Mouse (Mus musculus) intestine, embryonic 16.5 days (tissue): Measurements from ENCODE around the gene Avpr1a. TPM values are rescaled to one million over a fixed set of nuclear protein-coding genes. Genes with fewer than 3 reads are reported as not detected.
A peak's percentile ranks its signal among the peaks of the same experiment; 100 is the strongest.

Source experiments
- ATAC-seq: fragments of 200-750 bp; cut with Nextera tagmentation; 2 replicates; pipeline ENCODE4 v1.8.0; 2017; ENCODE audit warnings: moderate TSS enrichment, moderate library complexity
- H3K27ac ChIP-seq: fragments of 300-500 bp; sonication (generic); 2 replicates; pipeline ENCODE4 v1.5.1; 2014; ENCODE audit warnings: mild to moderate bottlenecking, low read length
- H3K27me3 ChIP-seq: fragments of 300-500 bp; sonication (generic); replicated peaks from 2 replicates; pipeline ENCODE4 v1.6.1; 2014; ENCODE audit warnings: low read length, control low read depth, mixed read lengths; ENCODE audit not compliant: control insufficient read depth, insufficient read depth
- H3K36me3 ChIP-seq: fragments of 300-500 bp; sonication (generic); 2 replicates; pipeline ENCODE4 v1.6.1; 2014; ENCODE audit warnings: low read length, control low read depth; ENCODE audit not compliant: control insufficient read depth, insufficient read depth
- H3K4me1 ChIP-seq: fragments of 300-500 bp; sonication (generic); 2 replicates; pipeline ENCODE4 v1.6.1; 2014; ENCODE audit warnings: low read length, control low read depth, mixed read lengths; ENCODE audit not compliant: control insufficient read depth, insufficient read depth
- H3K4me2 ChIP-seq: fragments of 300-500 bp; sonication (generic); 2 replicates; pipeline ENCODE4 v1.6.1; 2014; ENCODE audit warnings: low read depth, low read length, control low read depth
- H3K4me3 ChIP-seq: fragments of 300-500 bp; sonication (generic); 2 replicates; pipeline ENCODE4 v1.5.1; 2014; ENCODE audit warnings: mild to moderate bottlenecking, low read length
- H3K9ac ChIP-seq: fragments of 300-500 bp; sonication (generic); 2 replicates; pipeline ENCODE4 v1.6.1; 2014; ENCODE audit warnings: low read depth, low read length
- H3K9me3 ChIP-seq: fragments of 300-500 bp; sonication (generic); 2 replicates; pipeline ENCODE4 v1.6.1; 2016; ENCODE audit warnings: low read length, control low read depth; ENCODE audit not compliant: control insufficient read depth
- WGBS: fragments of 180-500 bp; shearing (Covaris S2); extraction: QIAGEN DNeasy Blood & Tissue Kit; methylation state at CpG from one replicate; pipeline ENCODE4 v1.1.7; 2014; 5-methylcytosine and 5-hydroxymethylcytosine counted together
- polyA plus RNA-seq: library from polyadenylated mRNA; unstranded; fragments of >200 nt; fragmentation: Nextera tagmentation; extraction: Ambion mirVana; gene quantifications from 2 replicates; pipeline ENCODE4 v1.2.1, GENCODE M21; 2015

Avpr1a gene
- polyA plus RNA-seq, 1 experiment from 2014 or later, result 3.1 TPM

DNA sequence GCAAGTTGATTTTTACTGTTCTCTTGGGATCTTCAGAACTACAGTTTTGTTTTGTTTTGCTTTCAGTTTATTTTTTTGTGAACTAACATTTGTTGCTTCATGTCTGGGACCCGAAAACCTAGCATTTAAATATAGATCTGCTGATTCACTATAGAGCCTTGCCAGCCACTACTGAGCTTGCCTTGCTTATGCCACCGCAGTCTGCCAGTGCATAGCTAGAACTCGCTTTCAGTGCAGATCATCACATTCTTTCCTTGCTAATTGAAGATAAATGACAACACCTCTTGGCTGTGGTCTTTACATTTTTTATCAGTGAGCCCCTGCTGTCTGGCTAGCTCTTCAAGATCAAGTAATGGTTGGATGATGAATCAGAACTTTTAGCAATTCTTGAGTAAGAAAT is 5.2 kb downstream of the Avpr1a start:
- Histone ChIP-seq H3K27me3 (peaks cover 12% of the 10 kb centered on the region), H3K27ac (no peak overlapping the region), H3K4me1 (peaks cover 3% of the 10 kb centered on the region; the same call in 1 of the 2 replicates), H3K4me2 (no peak overlapping the region), H3K9me3 (no peaks in the 10 kb centered on the region), H3K4me3 (no peak overlapping the region), H3K36me3 (no peaks in the 10 kb centered on the region), H3K9ac (no peak overlapping the region)
- WGBS, result 78% methylated on average over 3 of the region's 3 CpGs
- ATAC-seq, result no peak

DNA sequence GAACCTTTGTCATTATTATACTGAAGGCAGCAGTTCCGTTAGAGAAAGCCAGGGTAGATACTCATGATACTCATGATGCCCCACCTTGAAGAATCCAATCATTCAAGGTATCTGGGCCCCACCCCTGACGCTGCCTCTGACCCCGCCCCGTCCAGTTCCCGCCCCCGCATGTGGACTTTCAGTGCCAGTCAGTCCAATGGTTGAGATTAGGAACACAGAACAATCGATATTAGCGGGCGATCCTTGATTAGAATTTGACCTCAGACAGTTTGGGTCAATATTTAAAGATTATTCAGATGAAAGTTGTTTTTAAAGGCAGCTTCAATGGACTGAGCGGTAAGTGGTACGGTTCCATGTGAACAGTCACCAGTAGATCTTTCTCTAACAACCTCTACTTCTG is 7.5 kb downstream of the Avpr1a start:
- no peaks in the 10 kb centered on the region for H3K9me3 ChIP-seq
- H3K4me2 ChIP-seq, result no peak overlapping the region
- ATAC-seq, result no peak
- no peak overlapping the region for H3K9ac ChIP-seq
- H3K27me3 ChIP-seq, result no peaks in the 10 kb centered on the region; the same call in 1 of the 2 replicates
- no peaks in the 10 kb centered on the region for H3K36me3 ChIP-seq
- WGBS, result 80% methylated on average over 11 of the region's 11 CpGs
- no peak overlapping the region for H3K4me3 ChIP-seq
- no peak overlapping the region for H3K27ac ChIP-seq
- H3K4me1 ChIP-seq, result no peaks in the 10 kb centered on the region

DNA sequence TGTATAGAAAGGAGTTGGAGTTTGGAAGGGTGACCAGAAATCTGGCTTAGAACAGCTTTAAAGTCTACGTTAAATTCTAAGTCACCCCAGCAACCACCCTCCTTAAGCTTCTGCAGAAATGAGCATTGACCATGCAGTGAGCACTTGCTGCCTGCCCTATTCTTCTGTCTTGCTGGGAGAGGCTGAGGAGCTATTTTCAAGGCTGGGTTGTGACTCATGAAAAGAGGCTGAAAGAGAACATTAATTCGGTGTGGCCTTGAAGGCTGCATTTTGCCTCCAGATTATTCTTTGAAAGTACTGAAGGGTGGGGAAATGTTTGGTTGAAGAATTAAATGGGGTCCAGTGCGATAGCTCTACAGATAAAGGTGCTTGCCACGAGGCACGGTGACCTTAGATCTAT is 28.5 kb downstream of the Avpr1a start:
- Histone ChIP-seq H3K27me3 (no peaks in the 10 kb centered on the region), H3K9me3 (no peaks in the 10 kb centered on the region), H3K4me3 (no peak overlapping the region), H3K9ac (no peak overlapping the region), H3K4me2 (no peak overlapping the region), H3K4me1 (no peaks in the 10 kb centered on the region), H3K27ac (no peak overlapping the region), H3K36me3 (no peaks in the 10 kb centered on the region)
- no peak for ATAC-seq
- 86% methylated on average over 5 of the region's 5 CpGs for WGBS

DNA sequence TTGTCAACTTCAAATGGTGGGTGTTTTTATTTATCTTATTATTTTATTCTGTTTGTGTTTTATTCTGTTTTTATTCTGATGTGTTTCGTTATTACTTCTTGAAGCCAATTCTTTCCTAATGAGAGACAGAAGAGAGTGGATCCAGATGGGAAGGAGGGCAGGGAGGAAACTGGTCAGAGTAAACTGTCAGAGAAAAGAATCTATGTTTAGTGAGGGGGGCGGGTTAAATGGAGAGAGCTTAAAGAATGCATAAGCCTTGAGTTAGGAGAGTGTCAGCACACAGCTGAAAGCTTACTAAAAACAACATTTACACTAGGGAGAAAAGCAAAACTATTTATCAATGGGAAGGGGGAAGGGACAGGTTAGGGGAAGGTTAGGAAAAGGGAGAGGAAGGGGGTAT is 50.3 kb downstream of the Avpr1a start:
- ATAC-seq, result 0 out of 2 replicates have a peak, but pooled peaks have one; percentile 40
- H3K4me2 ChIP-seq, result no peak overlapping the region

DNA sequence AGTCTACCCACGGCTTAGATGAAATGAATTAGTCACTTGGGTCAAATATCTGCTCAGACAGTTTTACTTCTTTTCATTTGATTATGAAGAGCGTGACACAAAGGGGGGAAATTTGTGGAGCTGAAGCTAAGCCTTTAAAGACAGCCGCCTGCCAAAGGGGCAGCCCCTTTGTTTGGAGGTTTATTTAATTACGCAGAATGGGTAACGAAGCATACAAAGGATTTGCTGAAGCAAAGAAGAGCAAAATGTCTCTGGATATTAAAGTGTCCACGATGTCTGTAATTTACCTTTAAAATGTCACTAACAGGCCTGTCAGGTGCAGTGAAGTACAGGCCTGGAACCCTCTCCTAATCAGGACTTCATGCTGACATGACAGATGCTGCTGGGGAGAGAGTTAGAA is 51.0 kb downstream of the Avpr1a start:
- no peaks in the 10 kb centered on the region for H3K9me3 ChIP-seq
- H3K36me3 ChIP-seq, result no peaks in the 10 kb centered on the region
- WGBS, result 74% methylated on average over 6 of the region's 6 CpGs
- H3K9ac ChIP-seq, result no peak overlapping the region
- H3K4me3 ChIP-seq, result no peak overlapping the region
- no peaks in the 10 kb centered on the region for H3K4me1 ChIP-seq
- no peaks in the 10 kb centered on the region for H3K27me3 ChIP-seq
- no peak overlapping the region for H3K4me2 ChIP-seq
- no peak overlapping the region for H3K27ac ChIP-seq
- ATAC-seq, result no peak

More for the DNA sequence above, 50.3 kb downstream of the Avpr1a start:
- no peak overlapping the region for H3K9ac ChIP-seq
- no peaks in the 10 kb centered on the region for H3K36me3 ChIP-seq
- H3K4me3 ChIP-seq, result no peak overlapping the region
- 41% methylated on average over 2 of the region's 2 CpGs for WGBS
- H3K27me3 ChIP-seq, result no peaks in the 10 kb centered on the region
- no peaks in the 10 kb centered on the region for H3K9me3 ChIP-seq
- no peak overlapping the region for H3K27ac ChIP-seq
- H3K4me1 ChIP-seq, result no peaks in the 10 kb centered on the region

Other genes starting within 250 kb of the Avpr1a start
- 14.8 and 16.2 TPM in 2 replicates for gene Ppm1h, start 230.3 kb downstream of the Avpr1a start, polyA plus RNA-seq